Comparison of ENCODE assay signal across 8 mouse cellular contexts in the genomic region with DNA sequence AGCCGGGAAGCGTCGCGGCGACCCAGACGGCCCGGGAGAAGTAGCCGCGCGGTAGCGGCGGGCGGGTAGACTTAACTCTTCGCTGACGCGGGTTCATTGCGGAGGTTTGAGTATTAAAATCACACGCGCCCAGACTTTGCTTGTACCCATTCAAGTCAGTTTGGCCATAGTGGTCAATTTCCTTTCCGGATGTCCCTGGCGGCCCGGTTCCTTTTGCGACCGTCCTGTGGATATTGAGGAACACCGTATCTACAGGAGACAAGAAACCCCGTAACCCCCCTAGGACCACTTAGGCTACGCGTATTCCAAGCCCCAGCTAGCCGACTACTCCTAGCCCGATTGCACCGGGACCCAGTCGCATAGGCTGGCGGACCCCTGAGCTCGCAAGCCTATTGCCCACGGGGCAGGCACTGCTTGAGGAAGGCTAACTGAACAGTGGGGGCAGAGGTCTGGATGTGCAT. TPM values are rescaled to one million over a fixed set of nuclear protein-coding genes. Genes with fewer than 3 reads are reported as not detected.
DNase-seq lines count a peak whose midpoint lies in the region; ATAC-seq lines count a peak whose summit lies in the region.

No protein-coding gene starts in this region.

- under 1% methylated on average over 35 of the region's 35 CpGs for WGBS in limb, embryonic 11.5 days
- 0% methylated on average over 35 of the region's 35 CpGs for WGBS in midbrain, embryonic 15.5 days

- peak overlapping the region; percentile 95 for H3K4me2 ChIP-seq in limb, embryonic 11.5 days (ENCODE audit: low read depth, severe bottlenecking)
- peak overlapping the region; percentile 99 for H3K4me2 ChIP-seq in midbrain, embryonic 15.5 days

- peak; percentile 36 to 43 for DNase-seq in adrenal gland, postnatal 36 days
- no peak for DNase-seq in adrenal gland, postnatal 4 days (ENCODE audit: low spot score in 2 of 2)
- DNase-seq in right cerebral cortex, adult 18-20 months: peak; percentile 3
- DNase-seq in right cerebral cortex, postnatal 36 days (ENCODE audit: low spot score in 2 of 2): no peak
- peak; percentile 9 for DNase-seq in gastrocnemius, postnatal 14 days
- no peak for DNase-seq in limb, embryonic 11.5 days (ENCODE audit: low spot score)
- no peak for DNase-seq in MN1 (ENCODE audit: low spot score)

- intact Hi-C loops in gastrocnemius, postnatal 14 days (cut with DNase I; ENCODE audit: low total_unique reads): no loop called here

- peak overlapping the region; percentile 70 for H3K9ac ChIP-seq in limb, embryonic 11.5 days (ENCODE audit: low read length)
- H3K9ac ChIP-seq in midbrain, embryonic 15.5 days: peak overlapping the region; percentile 52

- H3K4me3 ChIP-seq in limb, embryonic 11.5 days (ENCODE audit: low read depth, low read length): peak overlapping the region; percentile 73
- peak overlapping the region; percentile 84 for H3K4me3 ChIP-seq in midbrain, embryonic 15.5 days

- H3K27me3 ChIP-seq in limb, embryonic 11.5 days (ENCODE audit: control insufficient read depth, insufficient read depth, low read length): peaks cover 22% of the 10 kb centered on the region
- H3K27me3 ChIP-seq in midbrain, embryonic 15.5 days (replicated peaks): peaks cover 29% of the 10 kb centered on the region

- H3K36me3 ChIP-seq in limb, embryonic 11.5 days (ENCODE audit: control insufficient read depth, insufficient read depth, low read length): peaks cover 10% of the 10 kb centered on the region; the same call in 1 of the 2 replicates
- H3K36me3 ChIP-seq in midbrain, embryonic 15.5 days (replicated peaks): no peaks in the 10 kb centered on the region

- ATAC-seq in limb, embryonic 11.5 days (ENCODE audit: insufficient number of reproducible peaks, low FRiP score, low TSS enrichment, low read depth): 0 out of 2 replicates have a peak, but pooled peaks have one; percentile 0
- no peak; the same call in 1 of the 2 replicates for ATAC-seq in midbrain, embryonic 15.5 days (replicated peaks)

- H3K27ac ChIP-seq in limb, embryonic 11.5 days (replicated peaks; ENCODE audit: low read depth, low read length): no peak overlapping the region; the same call in 1 of the 2 replicates
- H3K27ac ChIP-seq in midbrain, embryonic 15.5 days: peak overlapping the region; percentile 69

- no peaks in the 10 kb centered on the region for H3K9me3 ChIP-seq in limb, embryonic 11.5 days (ENCODE audit: control insufficient read depth, low read length)
- no peaks in the 10 kb centered on the region for H3K9me3 ChIP-seq in midbrain, embryonic 15.5 days

- H3K4me1 ChIP-seq in limb, embryonic 11.5 days (ENCODE audit: control insufficient read depth, insufficient read depth, low read length): peaks cover 30% of the 10 kb centered on the region
- H3K4me1 ChIP-seq in midbrain, embryonic 15.5 days: peaks cover 57% of the 10 kb centered on the region

RNA-seq across cellular contexts. Expression of gene Bcl2l11, which starts 0.8 kb away (rescaled TPM):
- total RNA-seq in adrenal gland, postnatal 36 days (2021): 10 to 100 TPM; 28.0 to 51.3 TPM
- 10 to 100 TPM; 37.2 to 37.7 TPM for total RNA-seq in adrenal gland, postnatal 4 days (2021)
- total RNA-seq in gastrocnemius, postnatal 14 days (2021): 1 to 10 TPM; 4.9 to 6.1 TPM
- polyA plus RNA-seq in limb, embryonic 11.5 days (2014; fragmentation: Nextera tagmentation; extraction: Ambion mirVana): 21.6 and 23.4 TPM in 2 replicates
- polyA plus RNA-seq in midbrain, embryonic 15.5 days (2015; fragmentation: Nextera tagmentation; extraction: Ambion mirVana): 11.8 and 12.0 TPM in 2 replicates

Comparison
In these comparisons a context has a peak if more than half of its experiments do, and no peak if none do; other contexts are left out.
1. DNase-seq: peak in adrenal gland, postnatal 36 days (2 of 2), right cerebral cortex, adult 18-20 months (single experiment) and gastrocnemius, postnatal 14 days (single experiment); none in adrenal gland, postnatal 4 days (0 of 2), right cerebral cortex, postnatal 36 days (0 of 2), limb, embryonic 11.5 days (single experiment) and MN1 (single experiment).
2. RNA of gene Bcl2l11, which starts 0.8 kb away (total RNA-seq): 28.0 to 51.3 TPM in adrenal gland, postnatal 36 days and 37.2 to 37.7 TPM in adrenal gland, postnatal 4 days; 4.9 to 6.1 TPM in gastrocnemius, postnatal 14 days; every median in the first group is over 4 times any median in the second.